Mouse (Mus musculus): ENCODE measurements around the gene Csf1.

Csf1 gene

DNA sequence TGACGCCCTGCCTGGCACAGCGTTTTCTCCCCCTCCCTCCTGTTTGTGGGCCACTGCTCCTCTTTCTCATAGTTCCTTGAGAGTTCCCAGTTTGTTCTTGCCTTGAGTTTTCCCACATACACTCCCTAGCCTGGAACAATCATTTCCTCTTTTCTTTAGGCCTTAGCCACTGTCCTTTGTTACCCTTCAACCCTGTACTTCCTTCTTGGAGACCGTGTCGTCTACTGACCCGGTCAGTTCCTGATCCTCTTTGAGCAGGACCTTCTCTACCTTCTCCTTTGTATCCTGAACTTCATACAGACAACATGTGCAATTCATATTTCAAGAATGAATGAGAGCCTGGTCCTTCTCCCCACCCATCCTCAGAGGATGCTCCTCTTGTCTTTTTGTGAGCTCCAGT lies 21.0 kb upstream of the Csf1 start:
- DNase-seq (ENCODE audit: low spot score): no peak

DNA sequence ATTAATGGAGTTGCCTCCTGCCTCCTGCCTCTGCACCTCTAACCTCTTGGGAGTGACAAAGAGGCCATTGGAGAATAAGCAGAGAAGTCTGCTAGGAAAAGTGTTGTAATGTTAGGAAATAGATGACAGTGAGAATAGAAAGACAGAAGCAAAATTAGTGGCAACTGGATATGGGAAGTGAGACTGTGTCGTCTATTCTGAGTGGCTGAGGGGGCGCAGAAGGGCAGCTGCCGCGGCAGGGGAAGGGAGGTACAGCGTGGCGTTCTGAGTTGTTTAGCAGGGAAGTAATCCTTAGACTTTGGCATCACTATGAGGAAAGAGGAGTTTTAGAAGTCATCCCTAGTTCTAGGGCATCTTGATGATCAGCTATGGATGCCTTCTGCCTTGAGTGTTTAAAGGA lies 17.7 kb upstream of the Csf1 start:
- no peak for DNase-seq (ENCODE audit: low spot score)

- no peak for DNase-seq (ENCODE audit: low spot score)
Observed at GRCm38 (mm10) chr3:107776295-107776694, 16.0 kb upstream of the Csf1 start.

- no peak for DNase-seq (ENCODE audit: low spot score)
Observed at GRCm38 (mm10) chr3:107775736-107776135, 15.5 kb upstream of the Csf1 start.

DNA sequence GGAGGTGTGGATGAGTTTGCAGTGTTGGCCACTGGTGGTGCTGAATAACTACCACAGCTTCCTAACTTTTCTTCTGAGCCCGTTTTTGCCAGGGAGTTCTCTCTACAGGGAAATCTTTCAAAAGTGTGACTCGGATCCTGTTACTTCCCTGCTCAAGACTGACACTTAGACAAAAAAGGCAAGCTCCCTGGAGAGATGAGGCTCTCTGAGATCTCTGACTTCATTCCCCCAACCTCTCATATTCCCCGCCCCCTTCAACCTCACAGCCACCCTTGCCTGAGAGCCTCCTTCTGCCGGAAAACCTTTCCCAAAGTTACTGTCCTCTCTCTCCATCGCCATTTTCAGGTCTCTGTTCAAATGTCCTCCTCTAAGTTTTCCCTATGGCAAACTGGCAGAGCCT lies 14.8 kb upstream of the Csf1 start:
- no peak for DNase-seq (ENCODE audit: low spot score)

DNA sequence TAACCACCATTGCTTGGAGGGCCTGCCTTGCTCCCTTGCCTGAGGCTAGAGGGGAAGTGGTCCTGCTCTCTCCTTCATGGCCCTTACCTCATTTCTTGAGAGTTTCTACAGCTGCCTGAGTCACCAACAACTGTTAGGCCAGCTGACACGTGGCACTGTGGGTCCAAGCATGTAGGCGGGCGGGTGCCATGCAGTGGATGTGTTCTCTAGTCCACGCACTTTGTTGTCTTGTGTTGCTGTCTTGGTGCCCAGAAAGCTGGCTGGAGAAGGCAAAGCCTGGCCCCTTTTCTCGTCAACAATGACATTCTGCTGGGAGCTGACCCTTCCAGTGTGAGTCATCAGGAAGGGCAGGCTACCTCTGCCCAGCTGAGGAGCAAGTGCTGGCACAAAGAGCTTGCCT lies 12.6 kb upstream of the Csf1 start:
- no peak for DNase-seq (ENCODE audit: low spot score)

DNA sequence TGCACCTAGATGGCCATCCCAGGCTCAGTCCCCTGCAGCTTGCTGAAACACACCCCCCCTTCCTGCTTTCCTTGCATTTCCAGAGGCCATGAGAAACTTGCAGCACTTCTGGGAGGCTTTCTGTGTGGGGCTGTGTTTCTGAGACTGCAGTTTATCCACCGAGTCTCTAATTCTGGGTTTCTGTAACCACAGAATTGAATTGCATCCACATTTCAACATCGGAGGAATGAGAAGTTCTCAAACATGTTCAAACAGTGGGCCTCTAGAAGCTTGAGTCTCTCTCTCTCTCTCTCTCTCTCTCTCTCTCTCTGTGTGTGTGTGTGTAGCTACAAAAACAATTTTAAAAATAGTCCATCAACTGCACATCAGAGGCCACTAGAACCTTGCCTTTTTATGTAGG lies 9.4 kb upstream of the Csf1 start:
- no peak for DNase-seq (ENCODE audit: low spot score)

- no peak for DNase-seq (ENCODE audit: low spot score)
Observed at GRCm38 (mm10) chr3:107768104-107768989, 8.1 kb upstream of the Csf1 start.

GRCm38 (mm10) chr3:107766804-107767203 lies 6.5 kb upstream of the Csf1 start:
- DNase-seq (ENCODE audit: low spot score): no peak

- DNase-seq (ENCODE audit: low spot score): no peak
Observed at GRCm38 (mm10) chr3:107765979-107766378, 5.7 kb upstream of the Csf1 start.

GRCm38 (mm10) chr3:107763552-107763951 lies 3.3 kb upstream of the Csf1 start:
- DNase-seq (ENCODE audit: low spot score): no peak

GRCm38 (mm10) chr3:107761446-107761845 lies 1.2 kb upstream of the Csf1 start:
- DNase-seq (ENCODE audit: low spot score): no peak

DNA sequence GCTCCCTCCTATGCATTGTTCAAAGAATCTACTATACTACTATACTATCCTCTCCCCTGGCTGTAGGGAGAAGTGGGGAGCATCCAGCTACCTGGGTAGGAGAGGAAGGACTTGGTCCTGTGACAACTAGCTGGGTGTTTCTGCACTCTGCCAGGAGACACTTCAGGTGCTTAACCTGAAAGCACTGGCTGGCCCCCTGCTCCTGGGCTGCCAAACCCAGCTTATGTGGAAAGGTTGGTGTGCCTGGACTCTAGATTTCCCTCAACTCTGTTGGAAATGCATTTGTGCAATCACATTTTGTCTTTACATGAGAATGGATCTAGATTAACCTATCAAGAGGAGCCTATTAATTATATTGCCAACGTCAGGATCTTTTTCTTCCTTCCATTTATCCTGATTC lies 502 bp upstream of the Csf1 start:
- DNase-seq (ENCODE audit: low spot score): no peak

GRCm38 (mm10) chr3:107758638-107759037 lies 1.6 kb downstream of the Csf1 start:
- DNase-seq (ENCODE audit: low spot score): no peak

GRCm38 (mm10) chr3:107758176-107758575 lies 2.1 kb downstream of the Csf1 start:
- DNase-seq (ENCODE audit: low spot score): no peak

DNA sequence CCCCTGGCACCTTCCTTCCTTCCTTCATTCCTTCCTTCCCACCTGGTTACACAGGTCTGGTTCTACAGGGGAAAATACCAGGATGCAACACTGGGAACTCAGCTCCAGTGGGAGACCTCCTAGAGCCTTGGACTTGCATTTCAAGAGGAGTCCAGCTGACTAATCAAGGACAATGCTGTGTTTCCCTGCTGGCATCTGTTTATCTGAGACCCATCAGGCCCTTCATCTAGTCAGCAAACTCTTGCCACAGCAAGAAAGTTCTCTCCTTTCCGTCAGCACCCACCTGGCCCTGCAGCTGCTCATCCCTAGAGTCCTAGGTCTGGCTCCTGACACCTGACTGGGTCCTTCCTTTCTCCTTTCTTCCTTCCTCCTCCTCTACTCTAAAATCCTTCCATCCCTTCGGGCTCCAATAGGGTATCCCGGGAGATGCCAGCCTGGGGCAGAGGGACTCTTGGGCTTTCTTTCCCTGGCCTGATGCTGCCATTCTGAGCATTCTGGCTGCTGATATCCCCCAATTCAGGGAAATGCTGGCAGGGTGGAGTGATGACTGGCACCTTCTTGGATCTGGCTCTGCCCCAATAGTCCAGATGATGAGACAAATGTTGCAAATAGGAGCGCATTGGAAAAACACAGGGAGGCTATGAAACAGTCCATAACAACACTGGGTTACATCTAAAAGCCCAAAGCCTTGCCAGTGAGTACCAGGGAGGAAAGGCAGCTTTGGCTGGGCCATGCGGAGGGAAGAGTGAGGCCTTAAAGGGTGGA lies 2.7 kb downstream of the Csf1 start:
- no peak for DNase-seq (ENCODE audit: low spot score)

DNA sequence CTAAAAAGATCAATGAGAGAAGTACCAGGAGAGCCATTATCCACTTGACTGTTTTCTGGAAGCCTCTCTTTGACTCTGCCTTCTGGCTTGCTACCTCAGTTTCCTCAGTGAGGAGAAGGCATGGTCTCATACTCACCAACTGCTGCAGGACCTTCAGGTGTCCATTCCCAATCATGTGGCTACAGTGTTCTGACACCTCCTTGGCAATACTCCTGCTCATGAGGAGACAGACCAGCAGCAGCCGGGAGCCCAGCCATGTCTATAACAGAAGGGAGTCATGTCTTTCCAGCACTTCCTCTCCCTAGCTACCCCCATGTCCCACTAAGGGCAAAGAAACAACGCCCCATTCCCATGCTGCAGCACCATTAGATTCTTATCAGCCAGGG lies 3.8 kb downstream of the Csf1 start:
- no peak for DNase-seq (ENCODE audit: low spot score)

DNA sequence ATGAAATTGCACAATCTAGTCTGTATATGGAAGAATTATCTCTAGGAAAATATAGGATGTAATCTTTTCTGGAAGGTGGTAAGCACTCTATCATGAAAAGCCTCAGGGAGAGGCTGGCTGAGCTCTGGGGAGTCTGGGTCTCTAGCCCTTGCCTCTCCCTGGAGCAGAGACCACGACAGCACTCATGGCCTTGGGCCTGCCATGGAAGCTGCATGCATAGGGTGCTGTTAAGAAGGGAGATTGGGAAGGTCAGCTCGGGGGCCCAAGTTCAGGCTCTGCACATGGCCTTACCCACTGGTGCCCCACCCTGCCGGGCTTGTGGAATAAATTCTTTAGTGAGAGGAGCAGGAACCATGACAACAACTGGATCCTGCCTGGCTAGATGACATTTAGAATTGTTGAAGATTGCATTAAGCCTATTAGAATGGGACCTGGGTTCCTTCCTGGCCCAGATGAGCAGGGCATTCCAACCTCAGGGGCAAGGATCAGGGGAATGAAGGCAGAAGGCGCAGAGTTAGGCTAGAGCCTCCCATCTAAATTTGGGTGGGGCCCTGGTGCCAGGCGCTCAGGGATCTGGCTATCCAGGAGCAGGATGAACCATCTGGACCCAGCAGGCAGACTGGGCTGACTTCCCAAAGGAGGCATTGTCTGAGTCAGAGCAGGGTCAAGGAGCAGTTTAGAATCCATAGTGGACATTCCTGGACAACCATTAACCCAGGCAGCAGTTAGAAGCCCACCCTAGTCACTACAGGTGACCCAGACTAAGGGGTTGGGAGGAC lies 4.4 kb downstream of the Csf1 start:
- no peak for DNase-seq (ENCODE audit: low spot score)

GRCm38 (mm10) chr3:107754632-107755031 lies 5.6 kb downstream of the Csf1 start:
- no peak for DNase-seq (ENCODE audit: low spot score)

DNA sequence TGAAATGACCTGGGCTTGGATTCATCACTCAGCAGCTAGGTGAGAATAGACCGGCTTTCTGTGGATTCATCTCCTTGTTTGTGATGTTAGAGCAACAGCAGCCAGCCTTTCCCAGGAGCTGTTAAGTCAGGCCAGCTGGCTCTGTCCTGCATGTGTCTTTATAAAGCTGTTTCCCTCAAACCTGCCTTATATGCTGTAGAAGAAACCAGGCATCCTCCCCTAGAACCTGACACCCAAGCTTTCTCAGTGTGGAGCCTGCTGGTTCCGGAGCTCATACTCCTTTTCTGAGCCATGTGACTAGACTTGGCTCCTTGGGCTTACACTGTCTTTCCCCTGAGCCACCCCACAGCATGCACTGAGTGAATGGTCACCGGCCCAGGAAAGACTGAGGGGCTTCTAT lies 8.7 kb downstream of the Csf1 start:
- no peak for DNase-seq (ENCODE audit: low spot score)

- no peak for DNase-seq (ENCODE audit: low spot score)
Observed at GRCm38 (mm10) chr3:107750775-107751540, 9.3 kb downstream of the Csf1 start.

DNA sequence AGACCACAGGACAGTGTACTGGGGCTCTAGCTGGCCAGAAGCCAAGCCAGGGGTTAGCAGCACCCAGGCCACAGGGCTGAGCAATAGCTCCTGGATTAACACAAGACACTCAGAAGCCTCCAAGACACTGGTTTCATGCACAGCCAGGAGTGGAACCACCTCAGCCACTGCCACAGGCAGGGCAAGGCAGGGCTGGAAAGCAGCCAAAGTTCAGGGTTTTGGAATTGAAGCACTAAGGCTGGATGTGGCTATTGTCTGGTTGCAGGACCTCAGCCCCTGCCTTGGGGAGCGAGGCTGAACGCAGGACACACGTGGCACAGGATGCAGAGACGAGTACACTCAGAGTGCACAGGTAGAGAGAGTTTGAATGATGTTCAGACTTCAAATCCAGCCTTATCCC lies 10.8 kb downstream of the Csf1 start:
- DNase-seq (ENCODE audit: low spot score): no peak
